Mouse (Mus musculus) limb, embryonic 12.5 days (tissue): ENCODE measurements around the gene Gm48551. TPM values are rescaled to one million over a fixed set of nuclear protein-coding genes. Genes with fewer than 3 reads are reported as not detected.

Experiments
- ATAC-seq: fragments of 200-750 bp; cut with Nextera tagmentation; 2 replicates; pipeline ENCODE4 v1.8.0; 2017; ENCODE audit warnings: low read depth, moderate TSS enrichment; ENCODE audit not compliant: insufficient number of reproducible peaks, insufficient read depth, low FRiP score, low TSS enrichment
- H3K27ac ChIP-seq: fragments of 300-500 bp; sonication (generic); 2 replicates; pipeline ENCODE4 v1.5.1; 2016; ENCODE audit warnings: mild to moderate bottlenecking, moderate library complexity
- H3K27me3 ChIP-seq: fragments of 300-500 bp; sonication (generic); 2 replicates; pipeline ENCODE4 v1.6.1; 2016; ENCODE audit warnings: mild to moderate bottlenecking, moderate library complexity
- H3K36me3 ChIP-seq: fragments of 300-500 bp; sonication (generic); 2 replicates; pipeline ENCODE4 v1.6.1; 2016; ENCODE audit warnings: mild to moderate bottlenecking, moderate library complexity
- H3K4me1 ChIP-seq: fragments of 300-500 bp; sonication (generic); replicated peaks from 2 replicates; pipeline ENCODE4 v1.6.1; 2016
- H3K4me2 ChIP-seq: fragments of 300-500 bp; sonication (generic); 2 replicates; pipeline ENCODE4 v1.6.1; 2016; ENCODE audit warnings: mild to moderate bottlenecking, moderate library complexity
- H3K4me3 ChIP-seq: fragments of 300-500 bp; sonication (generic); replicated peaks from 2 replicates; pipeline ENCODE4 v1.5.1; 2016; ENCODE audit warnings: mild to moderate bottlenecking
- H3K9ac ChIP-seq: fragments of 300-500 bp; sonication (generic); replicated peaks from 2 replicates; pipeline ENCODE4 v1.6.1; 2016; ENCODE audit warnings: mild to moderate bottlenecking, moderate library complexity
- H3K9me3 ChIP-seq: fragments of 300-500 bp; sonication (generic); 2 replicates; pipeline ENCODE4 v1.6.1; 2016; ENCODE audit warnings: mild to moderate bottlenecking, moderate library complexity
- WGBS: fragments of 180-500 bp; shearing (Covaris S2); methylation state at CpG from one replicate; pipeline ENCODE4 v1.1.7; 2016; 5-methylcytosine and 5-hydroxymethylcytosine counted together
- polyA plus RNA-seq: library from polyadenylated mRNA; unstranded; fragments of >200 nt; fragmentation: Nextera tagmentation; extraction: Ambion mirVana; gene quantifications from 2 replicates; pipeline ENCODE4 v1.2.1, GENCODE M21; 2016

The Gm48551 gene
- polyA plus RNA-seq, 1 experiment from 2014 or later: 3.3 TPM

GRCm38 (mm10) chr10:81349146-81349545, 35.1 kb upstream of the Gm48551 start:
- Histone ChIP-seq H3K9ac (peak overlapping the region; percentile 91), H3K4me1 (peaks cover 47% of the 10 kb centered on the region), H3K27ac (peak overlapping the region; percentile 81), H3K4me3 (peak overlapping the region; percentile 94), H3K9me3 (no peaks in the 10 kb centered on the region), H3K4me2 (peak overlapping the region; percentile 92), H3K27me3 (peaks cover 37% of the 10 kb centered on the region), H3K36me3 (peaks cover 30% of the 10 kb centered on the region)
- 5% methylated on average over 12 of the region's 12 CpGs for WGBS
- ATAC-seq: no peak

GRCm38 (mm10) chr10:81349961-81350350, 34.3 kb upstream of the Gm48551 start:
- WGBS: 0% methylated on average over 28 of the region's 29 CpGs
- peaks cover 30% of the 10 kb centered on the region for H3K36me3 ChIP-seq
- H3K4me1 ChIP-seq: peaks cover 47% of the 10 kb centered on the region
- H3K27ac ChIP-seq: peak overlapping the region; percentile 81
- peak overlapping the region; percentile 94 for H3K4me3 ChIP-seq
- peak; percentile 4; the same call in 1 of the 2 replicates for ATAC-seq
- no peaks in the 10 kb centered on the region for H3K9me3 ChIP-seq
- peak overlapping the region; percentile 92 for H3K4me2 ChIP-seq
- peaks cover 29% of the 10 kb centered on the region for H3K27me3 ChIP-seq
- peak overlapping the region; percentile 91 for H3K9ac ChIP-seq

GRCm38 (mm10) chr10:81350351-81351063, 33.8 kb upstream of the Gm48551 start, which contains the start of gene Hmg20b:
Hmg20b (minus strand) TSS chr10:81350480.
- Histone ChIP-seq H3K27me3 (peaks cover 23% of the 10 kb centered on the region), H3K36me3 (peaks cover 25% of the 10 kb centered on the region), H3K4me1 (peaks cover 47% of the 10 kb centered on the region), H3K9me3 (no peaks in the 10 kb centered on the region), H3K4me2 (peak within 1 kb of the TSS; percentile 92), H3K4me3 (peak within 1 kb of the TSS; percentile 94), H3K9ac (peak within 1 kb of the TSS; percentile 91), H3K27ac (peak within 1 kb of the TSS; percentile 81)
- peak; percentile 90 for ATAC-seq
- WGBS: under 1% methylated on average over 54 of the region's 54 CpGs

GRCm38 (mm10) chr10:81351678-81352291, 32.5 kb upstream of the Gm48551 start:
- 21% methylated on average over 9 of the region's 9 CpGs for WGBS
- Histone ChIP-seq H3K4me3 (no peak overlapping the region), H3K27me3 (0 out of 2 replicates have a peak, but pooled peaks cover 12% of the 10 kb centered on the region), H3K4me1 (peaks cover 48% of the 10 kb centered on the region), H3K9ac (no peak overlapping the region), H3K9me3 (no peaks in the 10 kb centered on the region), H3K4me2 (no peak overlapping the region), H3K27ac (no peak overlapping the region), H3K36me3 (peaks cover 19% of the 10 kb centered on the region)
- no peak for ATAC-seq

GRCm38 (mm10) chr10:81354738-81355477, 29.4 kb upstream of the Gm48551 start:
- H3K27me3 ChIP-seq: peaks cover 12% of the 10 kb centered on the region; the same call in 1 of the 2 replicates
- ATAC-seq: no peak
- no peak overlapping the region for H3K9ac ChIP-seq
- H3K4me3 ChIP-seq: no peak overlapping the region
- WGBS: 67% methylated on average over 9 of the region's 9 CpGs
- H3K27ac ChIP-seq: no peak overlapping the region
- no peak overlapping the region for H3K4me2 ChIP-seq
- H3K4me1 ChIP-seq: peaks cover 48% of the 10 kb centered on the region
- no peaks in the 10 kb centered on the region for H3K9me3 ChIP-seq
- no peaks in the 10 kb centered on the region for H3K36me3 ChIP-seq

GRCm38 (mm10) chr10:81355533-81355932, 28.7 kb upstream of the Gm48551 start:
- no peak for ATAC-seq
- Histone ChIP-seq H3K9ac (no peak overlapping the region; the same call in 1 of the 2 replicates), H3K4me3 (no peak overlapping the region), H3K27me3 (peaks cover 12% of the 10 kb centered on the region; the same call in 1 of the 2 replicates), H3K9me3 (no peaks in the 10 kb centered on the region), H3K36me3 (no peaks in the 10 kb centered on the region), H3K4me1 (peaks cover 50% of the 10 kb centered on the region), H3K4me2 (no peak overlapping the region), H3K27ac (no peak overlapping the region)
- 86% methylated on average over 4 of the region's 4 CpGs for WGBS

- peaks cover 12% of the 10 kb centered on the region; the same call in 1 of the 2 replicates for H3K27me3 ChIP-seq
- no peak overlapping the region for H3K27ac ChIP-seq
- no peaks in the 10 kb centered on the region; the same call in 1 of the 2 replicates for H3K36me3 ChIP-seq
- H3K4me3 ChIP-seq: peak overlapping the region; percentile 75; the same call in 1 of the 2 replicates
- peak overlapping the region; percentile 94 for H3K4me2 ChIP-seq
- H3K4me1 ChIP-seq: peaks cover 48% of the 10 kb centered on the region
- no peak for ATAC-seq
- no peaks in the 10 kb centered on the region for H3K9me3 ChIP-seq
- 0 out of 2 replicates have a peak overlapping the region, but pooled peaks have one; percentile 12 for H3K9ac ChIP-seq
- 44% methylated on average over 12 of the region's 12 CpGs for WGBS
Measured at GRCm38 (mm10) chr10:81356352-81356990, 27.8 kb upstream of the Gm48551 start.

GRCm38 (mm10) chr10:81356991-81357844, 27.0 kb upstream of the Gm48551 start, which contains the start of gene Mfsd12:
Mfsd12 (plus strand) TSS chr10:81357491.
- H3K27me3 ChIP-seq: peaks cover 18% of the 10 kb centered on the region; the same call in 1 of the 2 replicates
- peaks cover 42% of the 10 kb centered on the region for H3K4me1 ChIP-seq
- 2% methylated on average over 79 of the region's 79 CpGs for WGBS
- H3K4me3 ChIP-seq: peak within 1 kb of the TSS; percentile 75
- H3K36me3 ChIP-seq: peaks cover 6% of the 10 kb centered on the region; the same call in 1 of the 2 replicates
- ATAC-seq: peak; percentile 73
- peak within 1 kb of the TSS; percentile 78 for H3K9ac ChIP-seq
- H3K9me3 ChIP-seq: no peaks in the 10 kb centered on the region
- peak within 1 kb of the TSS; percentile 94 for H3K4me2 ChIP-seq
- H3K27ac ChIP-seq: no peak within 1 kb of the TSS

- Histone ChIP-seq H3K9me3 (no peaks in the 10 kb centered on the region), H3K4me1 (peaks cover 43% of the 10 kb centered on the region), H3K27me3 (peaks cover 28% of the 10 kb centered on the region), H3K27ac (no peak overlapping the region), H3K4me3 (peak overlapping the region; percentile 75), H3K4me2 (peak overlapping the region; percentile 94), H3K9ac (peak overlapping the region; percentile 78), H3K36me3 (peaks cover 16% of the 10 kb centered on the region; the same call in 1 of the 2 replicates)
- ATAC-seq: no peak
- 38% methylated on average over 4 of the region's 4 CpGs for WGBS
Measured at GRCm38 (mm10) chr10:81358209-81358608, 26.1 kb upstream of the Gm48551 start.

- Histone ChIP-seq H3K9me3 (no peaks in the 10 kb centered on the region), H3K36me3 (peaks cover 16% of the 10 kb centered on the region; the same call in 1 of the 2 replicates), H3K4me1 (peaks cover 50% of the 10 kb centered on the region), H3K4me3 (no peak overlapping the region), H3K27me3 (peaks cover 35% of the 10 kb centered on the region), H3K4me2 (peak overlapping the region; percentile 94; the same call in 1 of the 2 replicates), H3K27ac (no peak overlapping the region), H3K9ac (peak overlapping the region; percentile 78; the same call in 1 of the 2 replicates)
- WGBS: 56% methylated on average over 1 of the region's 1 CpGs
- no peak for ATAC-seq
Measured at GRCm38 (mm10) chr10:81358841-81359240, 25.4 kb upstream of the Gm48551 start.
